Mouse (Mus musculus) kidney, postnatal 0 days (tissue): Measurements from ENCODE around the gene Cdc42ep3. TPM values are rescaled to one million over a fixed set of nuclear protein-coding genes. Genes with fewer than 3 reads are reported as not detected.

Source experiments
- ATAC-seq: fragments of 200-750 bp; cut with Nextera tagmentation; replicated peaks from 2 replicates; pipeline ENCODE4 v1.8.0; 2017; ENCODE audit warnings: low read depth, moderate number of reproducible peaks, moderate TSS enrichment, moderate library complexity; ENCODE audit not compliant: low FRiP score
- DNase-seq: peaks from one replicate; pipeline ENCODE4 v3.0.0-alpha.2; 2016; ENCODE audit warnings: low spot score
- H3K27ac ChIP-seq: fragments of 300-500 bp; sonication (generic); 2 replicates; pipeline ENCODE4 v1.5.1; 2014; ENCODE audit warnings: mild to moderate bottlenecking
- H3K27me3 ChIP-seq: fragments of 300-500 bp; sonication (generic); 2 replicates; pipeline ENCODE4 v1.6.1; 2014; ENCODE audit warnings: low read length, mixed read lengths; ENCODE audit not compliant: insufficient read depth
- H3K36me3 ChIP-seq: fragments of 300-500 bp; sonication (generic); 2 replicates; pipeline ENCODE4 v1.6.1; 2014; ENCODE audit warnings: low read length, mixed read lengths; ENCODE audit not compliant: insufficient read depth
- H3K4me1 ChIP-seq: fragments of 300-500 bp; sonication (generic); replicated peaks from 2 replicates; pipeline ENCODE4 v1.6.1; 2014; ENCODE audit warnings: antibody characterized with exemption, low read length, mixed read lengths; ENCODE audit not compliant: insufficient read depth
- H3K4me2 ChIP-seq: fragments of 300-500 bp; sonication (generic); 2 replicates; pipeline ENCODE4 v1.6.1; 2014; ENCODE audit warnings: mild to moderate bottlenecking, low read length, moderate library complexity, mixed read lengths
- H3K4me3 ChIP-seq: fragments of 300-500 bp; sonication (generic); replicated peaks from 2 replicates; pipeline ENCODE4 v1.5.1; 2014; ENCODE audit warnings: low read depth, low read length
- H3K9ac ChIP-seq: fragments of 300-500 bp; sonication (generic); 2 replicates; pipeline ENCODE4 v1.6.1; 2014; ENCODE audit warnings: low read depth, low read length
- H3K9me3 ChIP-seq: fragments of 300-500 bp; sonication (generic); replicated peaks from 2 replicates; pipeline ENCODE4 v1.6.1; 2016; ENCODE audit warnings: low read length, inconsistent platforms, mixed read lengths
- CTCF ChIP-seq: IDR thresholded peaks from 2 replicates; pipeline ENCODE4 v1.5.1; 2016; ENCODE audit warnings: antibody characterized with exemption, low read depth, mild to moderate bottlenecking, moderate library complexity
- WGBS: fragments of 180-500 bp; shearing (Covaris S2); extraction: QIAGEN DNeasy Blood & Tissue Kit; methylation state at CpG from one replicate; pipeline ENCODE4 v1.1.7; 2014; 5-methylcytosine and 5-hydroxymethylcytosine counted together
- polyA plus RNA-seq: library from polyadenylated mRNA; unstranded; fragments of >200 nt; fragmentation: Nextera tagmentation; extraction: Ambion mirVana; gene quantifications from 2 replicates; pipeline ENCODE4 v1.2.1, GENCODE M21; 2015

The Cdc42ep3 gene
- polyA plus RNA-seq, 1 experiment from 2014 or later: 51.8 TPM

DNA sequence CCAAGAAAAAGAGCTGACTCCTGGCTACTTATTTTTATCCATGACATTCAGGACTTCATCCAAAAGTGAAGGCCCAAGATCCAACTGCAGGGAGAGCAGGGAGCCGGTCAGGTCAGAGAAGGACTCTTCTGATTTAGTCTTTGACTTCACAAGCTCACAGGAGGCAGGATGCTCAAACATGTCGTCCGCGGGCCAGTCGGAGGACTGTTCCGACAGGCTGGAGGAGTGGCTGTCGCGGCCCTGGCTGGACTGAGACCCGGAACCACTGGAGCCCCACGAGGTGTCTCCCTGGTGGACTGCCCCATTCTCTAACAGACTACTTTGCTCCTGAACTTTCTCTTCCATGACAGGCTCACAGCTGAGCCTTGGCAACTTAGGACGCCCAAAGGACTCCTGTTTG lies 20.2 kb downstream of the Cdc42ep3 start:
- DNase-seq: no peak
- H3K27ac ChIP-seq: no peak overlapping the region
- H3K4me1 ChIP-seq: 0 out of 2 replicates have a peak, but pooled peaks cover 1% of the 10 kb centered on the region
- no peaks in the 10 kb centered on the region for H3K27me3 ChIP-seq
- no peak for TF ChIP-seq CTCF
- no peak overlapping the region for H3K4me3 ChIP-seq
- no peak overlapping the region for H3K9ac ChIP-seq
- H3K36me3 ChIP-seq: no peaks in the 10 kb centered on the region
- WGBS: 87% methylated on average over 11 of the region's 11 CpGs
- ATAC-seq: no peak
- H3K4me2 ChIP-seq: no peak overlapping the region
- no peaks in the 10 kb centered on the region for H3K9me3 ChIP-seq

DNA sequence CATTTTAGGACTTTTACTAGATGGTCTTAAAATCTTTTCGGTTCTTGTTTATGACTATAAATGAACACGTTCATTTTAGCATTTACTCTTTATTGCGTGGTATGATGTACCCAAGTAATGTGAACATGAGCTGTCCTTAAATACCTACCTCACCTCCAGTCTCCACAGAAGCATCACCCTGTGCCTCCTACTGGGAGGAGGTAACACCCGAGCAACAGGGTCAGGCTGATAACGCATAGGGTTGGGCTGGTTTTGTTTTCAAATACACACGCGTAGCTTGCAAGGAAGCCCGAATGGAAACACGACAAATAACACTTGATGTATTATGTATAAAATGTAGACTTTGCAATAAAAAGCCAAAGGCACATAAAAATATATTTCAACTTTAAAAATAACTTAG lies 21.2 kb downstream of the Cdc42ep3 start:
- 89% methylated on average over 9 of the region's 9 CpGs for WGBS
- no peak for DNase-seq
- no peak for ATAC-seq
- no peak overlapping the region for H3K4me2 ChIP-seq
- H3K36me3 ChIP-seq: no peaks in the 10 kb centered on the region
- H3K4me1 ChIP-seq: 0 out of 2 replicates have a peak, but pooled peaks cover 3% of the 10 kb centered on the region
- H3K9me3 ChIP-seq: no peaks in the 10 kb centered on the region
- no peak overlapping the region for H3K4me3 ChIP-seq
- no peak overlapping the region for H3K9ac ChIP-seq
- no peak overlapping the region for H3K27ac ChIP-seq
- H3K27me3 ChIP-seq: no peaks in the 10 kb centered on the region
- no peak for TF ChIP-seq CTCF

DNA sequence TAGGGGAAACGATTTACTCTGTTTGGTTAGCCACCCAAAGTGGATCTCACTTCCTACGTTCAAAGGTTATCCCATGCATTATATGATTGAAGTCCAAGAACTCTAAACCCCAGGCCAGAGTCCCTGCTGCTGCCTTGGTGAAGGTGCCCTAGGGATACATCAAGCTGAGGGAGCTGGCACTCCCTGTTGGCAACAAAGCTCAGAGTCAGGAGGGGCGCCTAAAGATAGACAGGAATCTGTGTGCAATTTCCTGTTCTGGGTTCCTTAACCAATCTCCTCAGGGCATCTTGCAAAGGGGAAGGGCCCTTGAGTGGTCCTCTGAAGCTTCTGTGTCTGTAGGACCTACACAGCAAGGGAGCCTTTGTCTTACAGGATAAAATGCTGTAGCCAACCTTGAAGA lies 22.0 kb downstream of the Cdc42ep3 start:
- no peak for DNase-seq
- no peak for TF ChIP-seq CTCF
- Histone ChIP-seq H3K9ac (no peak overlapping the region), H3K4me1 (0 out of 2 replicates have a peak, but pooled peaks cover 3% of the 10 kb centered on the region), H3K36me3 (no peaks in the 10 kb centered on the region), H3K4me2 (no peak overlapping the region), H3K4me3 (no peak overlapping the region), H3K27me3 (no peaks in the 10 kb centered on the region), H3K27ac (no peak overlapping the region), H3K9me3 (no peaks in the 10 kb centered on the region)
- 82% methylated on average over 3 of the region's 3 CpGs for WGBS
- ATAC-seq: no peak

DNA sequence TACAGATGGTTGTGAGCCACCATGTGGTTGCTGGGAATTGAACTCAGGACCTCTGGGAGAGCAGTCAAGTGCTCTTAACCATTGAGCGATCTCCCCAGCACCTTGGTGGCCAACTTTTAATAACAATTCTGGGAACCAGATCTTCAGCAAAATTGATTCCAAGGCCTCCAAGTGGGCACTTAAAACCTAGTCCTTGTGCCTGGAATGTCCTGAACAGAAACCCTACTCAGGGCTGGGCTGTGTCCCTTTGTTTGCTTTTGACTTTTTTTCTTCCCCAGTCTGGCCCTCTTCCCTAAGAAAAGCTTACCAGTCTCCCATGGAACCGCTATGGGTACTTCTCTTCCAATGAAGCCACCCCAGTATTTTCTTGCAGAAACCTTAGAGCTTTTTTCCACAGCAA lies 24.5 kb downstream of the Cdc42ep3 start:
- Histone ChIP-seq H3K4me1 (0 out of 2 replicates have a peak, but pooled peaks cover 3% of the 10 kb centered on the region), H3K4me3 (no peak overlapping the region), H3K27me3 (no peaks in the 10 kb centered on the region), H3K9me3 (no peaks in the 10 kb centered on the region), H3K36me3 (no peaks in the 10 kb centered on the region), H3K9ac (no peak overlapping the region), H3K4me2 (no peak overlapping the region), H3K27ac (no peak overlapping the region)
- no peak for ATAC-seq
- TF ChIP-seq CTCF: no peak
- no peak for DNase-seq
- 95% methylated on average over 2 of the region's 2 CpGs for WGBS

DNA sequence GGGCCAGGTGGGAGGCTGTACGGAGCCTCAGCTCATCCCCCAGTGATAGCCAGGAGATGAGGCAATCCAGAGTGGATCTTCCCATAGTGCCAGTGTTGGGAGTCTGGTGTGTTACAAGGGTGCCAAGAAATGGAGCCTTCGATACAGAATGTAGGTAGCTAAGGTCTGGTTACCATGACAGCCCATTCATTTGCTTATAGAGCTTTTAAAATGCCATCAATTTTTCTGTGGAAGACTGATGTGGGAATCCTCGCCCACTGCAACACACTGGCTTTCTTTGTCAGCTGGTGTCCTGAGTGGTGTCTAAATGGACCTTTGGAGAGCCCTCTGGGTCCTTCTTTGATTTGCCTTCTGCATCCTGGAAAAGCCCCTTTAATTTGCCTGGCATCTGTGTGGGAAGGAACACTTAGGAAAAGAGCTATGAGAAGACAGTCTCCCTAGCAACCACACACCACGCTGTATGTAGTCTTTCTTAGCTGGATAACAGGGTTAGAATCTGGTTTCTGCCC lies 28.0 kb downstream of the Cdc42ep3 start:
- 92% methylated on average over 4 of the region's 4 CpGs for WGBS
- H3K9ac ChIP-seq: no peak overlapping the region
- TF ChIP-seq CTCF: no peak
- DNase-seq: no peak
- H3K9me3 ChIP-seq: no peaks in the 10 kb centered on the region
- no peak for ATAC-seq
- H3K4me2 ChIP-seq: no peak overlapping the region
- 0 out of 2 replicates have a peak, but pooled peaks cover 3% of the 10 kb centered on the region for H3K4me1 ChIP-seq
- H3K27me3 ChIP-seq: no peaks in the 10 kb centered on the region
- H3K4me3 ChIP-seq: no peak overlapping the region
- H3K27ac ChIP-seq: no peak overlapping the region
- H3K36me3 ChIP-seq: no peaks in the 10 kb centered on the region

DNA sequence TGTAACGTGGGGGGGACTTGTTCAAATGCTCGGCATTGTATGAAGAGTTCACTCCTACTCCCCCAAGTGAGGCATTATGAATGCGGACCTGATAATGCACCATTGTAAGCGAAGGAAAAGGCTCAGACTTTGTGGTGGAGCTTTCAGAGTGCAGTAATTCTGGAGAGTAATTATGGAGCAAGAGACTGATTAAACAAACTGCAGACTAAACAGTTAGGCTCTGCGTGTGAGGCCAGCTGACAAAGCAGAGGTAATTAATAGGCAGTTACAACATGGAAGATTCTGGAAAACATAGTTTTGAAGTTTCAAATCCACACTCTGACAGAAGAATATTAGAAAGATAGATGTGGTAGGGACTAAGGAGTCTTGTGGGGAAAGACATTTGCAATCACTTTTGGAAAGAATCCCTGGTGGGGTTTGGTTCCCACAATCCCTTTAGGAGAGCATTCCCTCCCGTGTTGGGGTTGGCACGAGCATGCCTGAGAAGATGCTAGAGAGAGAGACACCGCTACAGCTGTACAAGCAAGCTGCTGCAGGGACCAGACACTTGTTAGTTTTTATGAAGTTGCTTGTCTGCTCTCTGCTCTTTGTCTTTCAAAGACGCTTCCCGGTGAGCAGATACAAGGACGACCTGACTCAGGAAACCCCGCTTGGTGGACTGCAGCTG lies 37.7 kb downstream of the Cdc42ep3 start:
- H3K9ac ChIP-seq: no peak overlapping the region
- no peak for DNase-seq
- no peak for TF ChIP-seq CTCF

More for the DNA sequence above, 37.7 kb downstream of the Cdc42ep3 start:
- H3K4me2 ChIP-seq: no peak overlapping the region
- H3K27ac ChIP-seq: no peak overlapping the region
- H3K36me3 ChIP-seq: no peaks in the 10 kb centered on the region
- no peaks in the 10 kb centered on the region for H3K4me1 ChIP-seq
- H3K4me3 ChIP-seq: no peak overlapping the region
- H3K9me3 ChIP-seq: no peaks in the 10 kb centered on the region
- ATAC-seq: no peak
- no peaks in the 10 kb centered on the region for H3K27me3 ChIP-seq
- 66% methylated on average over 12 of the region's 12 CpGs for WGBS
